Mouse (Mus musculus) MEL (cell line): ENCODE results near the gene Cdh4. TPM values are rescaled to one million over a fixed set of nuclear protein-coding genes. Genes with fewer than 3 reads are reported as not detected.

ENCODE experiments used
- DNase-seq: peaks from one replicate; pipeline ENCODE4 v3.0.0; 2011; ENCODE audit warnings: low read depth, low spot score
- H3K27ac ChIP-seq: 2 replicates; pipeline ENCODE4 v1.5.1; 2012; ENCODE audit warnings: low read depth, mild to moderate bottlenecking, control low read depth, low read length, moderate library complexity; ENCODE audit not compliant: control insufficient read depth
- H3K27me3 ChIP-seq, 2 experiments: fragments of 150-350 bp in 1 of 2; sonication (generic) in 1 of 2; 2 replicates each; pipeline ENCODE4 v1.6.1; 2012; ENCODE audit warnings: low read length in 2 of 2, mild to moderate bottlenecking in 2 of 2, improper control_type of control experiment in 1 of 2, moderate library complexity in 1 of 2; ENCODE audit not compliant: insufficient read depth in 2 of 2, control insufficient read depth in 1 of 2
- H3K36me3 ChIP-seq, 2 experiments: 2 replicates each; pipeline ENCODE4 v1.6.1; 2012 to 2014; ENCODE audit warnings: low read length in 2 of 2, improper control_type of control experiment in 1 of 2, inconsistent platforms in 1 of 2, mild to moderate bottlenecking in 1 of 2; ENCODE audit not compliant: insufficient read depth in 2 of 2, control insufficient read depth in 1 of 2
- H3K4me1 ChIP-seq, 2 experiments: fragments of 150-350 bp in 1 of 2; sonication (generic) in 1 of 2; 2 replicates each; pipeline ENCODE4 v1.6.1; 2012; ENCODE audit warnings: low read length in 2 of 2, improper control_type of control experiment in 1 of 2, mild to moderate bottlenecking in 1 of 2; ENCODE audit not compliant: insufficient read depth in 2 of 2, control insufficient read depth in 1 of 2
- H3K4me3 ChIP-seq, 2 experiments: fragments of 150-350 bp in 1 of 2; sonication (generic) in 1 of 2; 2 replicates each; pipeline ENCODE4 v1.5.1; 2012; ENCODE audit warnings: low read depth in 2 of 2, low read length in 2 of 2, mild to moderate bottlenecking in 2 of 2, moderate library complexity in 2 of 2, control low read depth in 1 of 2, improper control_type of control experiment in 1 of 2; ENCODE audit not compliant: control insufficient read depth in 1 of 2, insufficient read depth in 1 of 2
- H3K79me2 ChIP-seq: 2 replicates; pipeline ENCODE4 v1.6.1; 2012; ENCODE audit warnings: mild to moderate bottlenecking, low read length, moderate library complexity; ENCODE audit not compliant: control insufficient read depth, poor library complexity, insufficient read depth
- H3K9ac ChIP-seq: 2 replicates; pipeline ENCODE4 v1.6.1; 2012; ENCODE audit warnings: low read depth, mild to moderate bottlenecking, control low read depth, low read length, moderate library complexity; ENCODE audit not compliant: control insufficient read depth, poor library complexity, severe bottlenecking
- H3K9me3 ChIP-seq: fragments of 150-350 bp; sonication (generic); replicated peaks from 2 replicates; pipeline ENCODE4 v1.6.1; 2012; ENCODE audit warnings: mild to moderate bottlenecking, low read length, improper control_type of control experiment, moderate library complexity; ENCODE audit not compliant: insufficient read depth
- BHLHE40 ChIP-seq: IDR thresholded peaks from 2 replicates; pipeline ENCODE4 v1.6.1; 2012; ENCODE audit warnings: low read depth, mild to moderate bottlenecking, inconsistent platforms, low read length, improper control_type of control experiment, borderline replicate concordance
- CHD2 ChIP-seq: IDR thresholded peaks from 2 replicates; pipeline ENCODE4 v1.6.1; 2011; ENCODE audit warnings: low read length, improper control_type of control experiment
- EP300 ChIP-seq, 2 experiments: IDR thresholded peaks; 2 replicates each; pipeline ENCODE4 v1.6.1; 2011; ENCODE audit warnings: improper control_type of control experiment in 2 of 2, low read length in 2 of 2, low read depth in 1 of 2, mild to moderate bottlenecking in 1 of 2
- ETS1 ChIP-seq: IDR thresholded peaks from 2 replicates; pipeline ENCODE4 v1.6.1; 2012; ENCODE audit warnings: low read depth, mild to moderate bottlenecking, inconsistent platforms, low read length, improper control_type of control experiment, moderate library complexity
- JUND ChIP-seq: IDR thresholded peaks from 2 replicates; pipeline ENCODE4 v1.6.1; 2011; ENCODE audit warnings: low read depth, mild to moderate bottlenecking, improper control_type of control experiment, low read length
- KAT2A ChIP-seq: conservative IDR thresholded peaks from 2 replicates; pipeline ENCODE4 v1.6.1; 2012; ENCODE audit warnings: low read depth, low read length, improper control_type of control experiment, inconsistent platforms
- MAZ ChIP-seq: IDR thresholded peaks from 2 replicates; pipeline ENCODE4 v1.6.1; 2012; ENCODE audit warnings: low read depth, mild to moderate bottlenecking, inconsistent platforms, low read length, improper control_type of control experiment
- MXI1 ChIP-seq: IDR thresholded peaks from 2 replicates; pipeline ENCODE4 v1.6.1; 2011; ENCODE audit warnings: mild to moderate bottlenecking, low read depth, low read length, improper control_type of control experiment
- MYB ChIP-seq: IDR thresholded peaks from 2 replicates; pipeline ENCODE4 v1.6.1; 2011; ENCODE audit warnings: mild to moderate bottlenecking, low read depth, low read length, improper control_type of control experiment
- MYC ChIP-seq: IDR thresholded peaks from 2 replicates; pipeline ENCODE4 v1.6.1; 2011; ENCODE audit warnings: low read depth, mild to moderate bottlenecking, low read length, improper control_type of control experiment, moderate library complexity
- POLR2AphosphoS2 ChIP-seq: IDR thresholded peaks from 2 replicates; pipeline ENCODE4 v1.6.1; 2011; ENCODE audit warnings: low read length, improper control_type of control experiment
- POLR2AphosphoS5 ChIP-seq: IDR thresholded peaks from 2 replicates; pipeline ENCODE4 v1.6.1; 2012; ENCODE audit warnings: low read depth, borderline replicate concordance, mild to moderate bottlenecking, inconsistent platforms, low read length, moderate library complexity, mixed read lengths
- RAD21 ChIP-seq: IDR thresholded peaks from 2 replicates; pipeline ENCODE4 v1.6.1; 2011; ENCODE audit warnings: mild to moderate bottlenecking, low read depth, low read length, improper control_type of control experiment
- RCOR1 ChIP-seq: IDR thresholded peaks from 2 replicates; pipeline ENCODE4 v1.6.1; 2012; ENCODE audit warnings: low read depth, mild to moderate bottlenecking, inconsistent platforms, low read length, improper control_type of control experiment
- SIN3A ChIP-seq: IDR thresholded peaks from 2 replicates; pipeline ENCODE4 v1.6.1; 2012; ENCODE audit warnings: low read length, improper control_type of control experiment, inconsistent platforms
- TAL1 ChIP-seq: IDR thresholded peaks from 2 replicates; pipeline ENCODE4 v1.6.1; 2012; ENCODE audit warnings: mild to moderate bottlenecking, inconsistent platforms, low read length, moderate library complexity, mixed read lengths
- USF1 ChIP-seq: IDR thresholded peaks from 2 replicates; pipeline ENCODE4 v1.6.1; 2014; ENCODE audit warnings: low read depth, mild to moderate bottlenecking, inconsistent platforms, low read length, improper control_type of control experiment, moderate library complexity
- ZKSCAN1 ChIP-seq: IDR thresholded peaks from 2 replicates; pipeline ENCODE4 v1.6.1; 2012; ENCODE audit warnings: low read depth, mild to moderate bottlenecking, inconsistent platforms, low read length, improper control_type of control experiment, moderate library complexity
- ZNF384 ChIP-seq: IDR thresholded peaks from 2 replicates; pipeline ENCODE4 v1.6.1; 2012; ENCODE audit warnings: low read depth, mild to moderate bottlenecking, inconsistent platforms, low read length, improper control_type of control experiment
- polyA plus RNA-seq, 2 experiments: library from polyadenylated mRNA; stranded (reverse) in 1 of 2; unstranded in 1 of 2; fragments of >175 nt in 1 of 2; fragments of >200 nt in 1 of 2; gene quantifications; 2 replicates each; pipeline versions ENCODE4 v1.2.1 to v1.2.4; 2012; ENCODE audit warnings: low replicate concordance in 2 of 2, low read depth in 1 of 2; ENCODE audit not compliant: insufficient read length in 2 of 2, insufficient read depth in 1 of 2, missing spikeins in 1 of 2
- total RNA-seq: library from RNA; depleted of rRNA; stranded (reverse); fragments of 300-350 nt; gene quantifications from 2 replicates; pipeline ENCODE4 v1.2.3, GENCODE M21; 2012

The Cdh4 gene
- total and polyA plus RNA-seq, 3 experiments: not detected

- DNase-seq: no peak
- Histone ChIP-seq H3K27ac (no peak overlapping the region), H3K27me3 (no peaks in the 10 kb centered on the region), H3K9me3 (no peaks in the 10 kb centered on the region), H3K9ac (no peak overlapping the region), H3K4me3 (no peak overlapping the region), H3K36me3 (no peaks in the 10 kb centered on the region), H3K4me1 (no peaks in the 10 kb centered on the region), H3K79me2 (no peaks in the 10 kb centered on the region)
- TF ChIP-seq TAL1 (no peak), RAD21 (no peak), MYC (no peak), USF1 (no peak), ZKSCAN1 (no peak), JUND (no peak), POLR2AphosphoS2 (no peak), RCOR1 (no peak), BHLHE40 (no peak), MXI1 (no peak), KAT2A (no peak), CHD2 (no peak)
These were observed 157.7 kb downstream of the Cdh4 start for GRCm38 (mm10) chr2:179599886-179600285.

GRCm38 (mm10) chr2:179600347-179600746, 158.1 kb downstream of the Cdh4 start:
- no peaks in the 10 kb centered on the region for H3K79me2 ChIP-seq
- H3K27ac ChIP-seq: no peak overlapping the region
- H3K4me1 ChIP-seq: no peaks in the 10 kb centered on the region
- DNase-seq: no peak
- TF ChIP-seq MYB: no peak
- H3K36me3 ChIP-seq: no peaks in the 10 kb centered on the region
- H3K4me3 ChIP-seq: no peak overlapping the region
- H3K9me3 ChIP-seq: no peaks in the 10 kb centered on the region
- no peak overlapping the region for H3K9ac ChIP-seq
- no peaks in the 10 kb centered on the region for H3K27me3 ChIP-seq

DNA sequence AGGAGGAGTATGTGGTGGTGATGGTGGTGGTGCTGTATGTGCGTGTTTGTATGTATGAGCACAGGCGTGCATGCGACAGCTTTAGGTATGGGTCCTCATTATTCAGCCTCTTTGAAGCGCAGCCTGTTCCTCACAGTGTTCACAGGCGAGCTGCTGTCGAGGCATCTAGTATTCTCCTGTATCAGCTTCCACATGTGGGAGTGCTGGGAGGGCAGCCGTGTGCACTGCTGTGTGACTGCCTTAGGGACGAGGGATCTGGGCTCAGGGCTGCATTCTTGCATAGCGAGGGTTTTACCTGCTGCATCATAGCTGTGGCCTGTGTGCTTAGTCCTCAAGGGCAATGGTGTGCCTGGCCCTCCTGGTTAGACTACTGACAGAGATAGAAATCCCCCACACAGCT, 158.9 kb downstream of the Cdh4 start:
- Histone ChIP-seq H3K79me2 (no peaks in the 10 kb centered on the region), H3K27me3 (no peaks in the 10 kb centered on the region), H3K36me3 (no peaks in the 10 kb centered on the region), H3K27ac (no peak overlapping the region), H3K9ac (no peak overlapping the region), H3K4me1 (no peaks in the 10 kb centered on the region), H3K9me3 (no peaks in the 10 kb centered on the region), H3K4me3 (no peak overlapping the region)
- TF ChIP-seq JUND: no peak
- TF ChIP-seq ETS1: no peak
- no peak for TF ChIP-seq EP300 (IDR thresholded peaks at IDR 0.05; ENCODE audit: low read depth in 1 of 2, low read length in 2 of 2)
- no peak for TF ChIP-seq MYB
- TF ChIP-seq POLR2AphosphoS2: no peak
- no peak for TF ChIP-seq MAZ
- no peak for TF ChIP-seq MYC
- TF ChIP-seq RAD21: no peak
- TF ChIP-seq ZNF384: no peak
- TF ChIP-seq RCOR1: no peak
- no peak for TF ChIP-seq POLR2AphosphoS5
- no peak for TF ChIP-seq BHLHE40
- no peak for TF ChIP-seq SIN3A
- no peak for DNase-seq
